Mouse (Mus musculus) E14TG2a.4 (cell line): ENCODE results near the gene Slc7a11.

Source experiments
- CTCF ChIP-seq: conservative IDR thresholded peaks from 2 replicates; pipeline ENCODE4 v1.5.1; 2014; ENCODE audit warnings: low read length
- NANOG ChIP-seq: IDR thresholded peaks from 2 replicates; pipeline ENCODE4 v1.6.1; 2014; ENCODE audit warnings: borderline replicate concordance, low read length, mixed read lengths
- POU5F1 ChIP-seq: IDR thresholded peaks from 2 replicates; pipeline ENCODE4 v1.6.1; 2014; ENCODE audit warnings: low read length, borderline replicate concordance

GRCm38 (mm10) chr3:50442341-50443292, 797 bp downstream of the Slc7a11 start:
- TF ChIP-seq CTCF: no peak
- no peak for TF ChIP-seq NANOG
- no peak for TF ChIP-seq POU5F1
